Mouse (Mus musculus): Measurements from ENCODE around the gene Emcn.

DNA sequence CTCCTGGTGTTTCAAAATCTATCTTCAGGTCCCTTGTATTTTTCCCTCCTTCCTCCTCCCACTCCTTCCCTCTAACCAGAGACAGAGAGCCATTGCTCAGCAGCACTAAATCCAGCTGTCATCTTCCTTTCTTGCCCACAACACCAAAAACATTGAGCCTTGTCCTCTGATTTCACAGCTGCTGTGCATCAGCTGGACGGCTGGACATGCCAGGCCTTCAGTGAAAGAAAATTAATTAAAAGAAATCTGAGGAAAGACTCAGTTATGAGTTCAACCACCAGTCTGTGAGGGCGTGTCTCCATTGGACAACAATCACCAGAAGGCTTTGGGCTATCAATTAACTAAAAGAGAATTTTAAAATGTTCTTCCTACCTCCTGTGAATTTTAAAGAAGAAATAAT, 42.6 kb upstream of the Emcn start:
- TF ChIP-seq CTCF (IDR thresholded peaks at IDR 0.05; ENCODE audit: extremely low read depth, insufficient read length, insufficient replicate concordance, low read depth, low read length) = no peak
- no peak for TF ChIP-seq POLR2A (IDR thresholded peaks at IDR 0.05; ENCODE audit: low read depth, low read length)

Measured in small intestine, adult 2 months (tissue).